Mouse (Mus musculus) cerebellum, adult 11-12 months (tissue): ENCODE measurements at regions not wholly inside any gene's neighbourhood (a gene's known extent, or its start where the extent isn't known, plus 50 kb on each side); places are given as distances from the start of the nearest gene placed in this dataset.

Experiments
- DNase-seq: peaks from one replicate; pipeline ENCODE4 v3.0.0; 2022

- DNase-seq = no peak
Measured at GRCm38 (mm10) chr15:25468478-25468877, 54.9 kb upstream of the Basp1 start.

GRCm38 (mm10) chr15:25469185-25469845, 55.8 kb upstream of the Basp1 start:
- DNase-seq = no peak

GRCm38 (mm10) chr15:25471331-25471730, 57.8 kb upstream of the Basp1 start:
- no peak for DNase-seq

DNA sequence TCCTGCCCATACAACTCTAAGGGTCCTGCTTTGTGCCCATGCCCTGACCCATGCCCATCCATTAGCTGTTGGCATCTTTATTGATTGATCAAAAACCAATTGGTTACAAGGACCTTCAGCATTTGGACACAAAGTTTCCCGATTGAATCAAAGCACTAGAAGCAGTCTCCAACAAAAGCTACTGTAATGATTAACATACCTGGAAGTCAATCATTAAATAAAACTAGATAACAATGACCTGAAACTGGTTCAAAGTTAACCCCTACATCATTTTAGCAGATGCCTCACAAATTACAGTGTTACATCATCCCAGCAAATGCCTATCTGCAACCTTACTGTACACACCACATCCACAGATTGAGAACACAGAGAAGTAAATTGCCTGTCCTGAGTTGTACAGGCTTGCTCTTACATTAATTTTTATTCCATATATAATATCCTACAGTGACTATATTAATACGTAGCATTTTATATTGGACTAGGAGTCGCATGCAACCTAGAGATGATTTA, 59.7 kb upstream of the Basp1 start:
- no peak for DNase-seq

DNA sequence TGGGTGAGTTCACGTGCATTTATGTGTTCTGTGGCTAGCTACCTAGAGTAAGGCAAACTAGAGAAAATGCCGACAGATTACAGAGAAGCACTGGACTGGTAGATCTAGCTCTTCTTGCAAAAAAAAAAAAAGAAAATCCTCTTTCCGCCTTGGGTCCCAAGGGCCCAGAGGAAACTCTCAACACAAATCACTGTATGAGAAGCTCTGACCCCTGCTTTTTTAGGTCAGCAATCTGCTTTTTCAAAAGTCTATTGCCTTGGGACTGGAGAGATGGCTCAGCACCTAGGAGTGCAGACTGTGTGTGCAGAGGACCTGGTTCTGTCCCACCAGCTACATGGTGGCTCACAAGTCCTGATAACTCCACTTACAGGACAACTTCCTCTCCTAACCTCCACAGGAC, 60.5 kb upstream of the Basp1 start:
- DNase-seq = no peak

GRCm38 (mm10) chr15:25482586-25482985, 69.0 kb upstream of the Basp1 start:
- DNase-seq = no peak

DNA sequence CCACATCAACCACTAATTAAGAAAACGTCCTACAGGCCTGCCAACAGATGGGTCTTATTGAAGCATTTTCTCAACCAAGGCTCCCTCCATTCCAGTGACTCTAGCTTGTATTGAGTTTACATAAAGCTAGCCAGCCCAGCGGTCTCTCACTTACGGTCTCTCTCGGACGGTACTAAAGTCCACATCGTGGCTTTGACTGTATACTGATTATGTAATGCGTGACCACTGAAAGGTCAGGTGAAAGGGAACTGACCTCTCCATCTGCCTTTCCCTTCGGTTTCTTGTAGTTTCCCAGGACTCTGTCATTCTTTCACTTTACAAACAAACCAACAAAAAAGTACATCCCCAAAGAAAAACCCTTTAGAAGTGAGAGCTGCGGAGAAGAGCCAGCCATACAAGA, 71.8 kb upstream of the Basp1 start:
- DNase-seq = no peak

DNA sequence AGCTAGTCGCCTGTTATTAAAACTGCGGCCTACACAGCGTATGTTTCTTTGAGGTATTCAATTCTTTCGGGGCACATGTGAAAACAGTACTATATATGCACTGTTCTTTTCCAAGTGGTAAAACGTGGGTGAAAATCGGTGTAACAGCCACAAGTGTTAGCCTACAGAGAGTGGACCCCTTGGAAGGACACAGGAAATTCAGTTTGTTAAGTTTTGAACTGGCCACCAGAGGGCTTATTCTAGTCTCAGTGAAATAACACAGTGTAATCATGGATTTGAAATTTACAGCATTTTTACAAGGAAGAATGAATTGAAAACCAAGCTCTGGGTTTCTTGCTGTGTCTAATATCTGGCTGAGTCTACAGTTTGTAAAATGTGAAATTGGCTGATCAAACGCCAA, 72.6 kb upstream of the Basp1 start:
- DNase-seq = no peak

GRCm38 (mm10) chr15:25489804-25490203, 76.2 kb upstream of the Basp1 start:
- no peak for DNase-seq

- no peak for DNase-seq
Measured at GRCm38 (mm10) chr15:25492161-25492746, 78.7 kb upstream of the Basp1 start.

GRCm38 (mm10) chr15:25494687-25495299, 81.2 kb upstream of the Basp1 start:
- no peak for DNase-seq

- no peak for DNase-seq
Measured at GRCm38 (mm10) chr15:25495926-25496644, 82.5 kb upstream of the Basp1 start.

DNA sequence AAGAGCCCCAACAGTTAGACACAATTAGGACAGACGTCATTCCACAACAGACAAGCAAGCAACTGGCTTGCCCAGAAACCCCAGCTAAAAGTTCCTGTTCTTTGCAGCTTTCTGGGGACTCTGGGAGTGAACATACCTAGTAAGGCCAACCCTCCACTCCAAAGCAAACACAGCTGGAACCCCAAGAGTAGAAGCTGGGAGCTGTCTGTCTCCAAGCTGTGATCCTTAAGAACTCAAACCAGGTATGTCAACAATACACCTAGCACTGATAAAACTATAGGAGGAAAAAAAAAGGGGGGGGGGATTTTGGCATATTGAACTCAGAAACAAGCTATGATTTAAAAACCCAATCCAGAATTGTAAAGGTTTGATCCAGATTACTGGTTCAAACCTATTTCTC, 84.2 kb upstream of the Basp1 start:
- DNase-seq = no peak

- no peak for DNase-seq
Measured at GRCm38 (mm10) chr15:25498422-25498821, 84.9 kb upstream of the Basp1 start.

- no peak for DNase-seq
Measured at GRCm38 (mm10) chr15:25502513-25502912, 88.9 kb upstream of the Basp1 start.

DNA sequence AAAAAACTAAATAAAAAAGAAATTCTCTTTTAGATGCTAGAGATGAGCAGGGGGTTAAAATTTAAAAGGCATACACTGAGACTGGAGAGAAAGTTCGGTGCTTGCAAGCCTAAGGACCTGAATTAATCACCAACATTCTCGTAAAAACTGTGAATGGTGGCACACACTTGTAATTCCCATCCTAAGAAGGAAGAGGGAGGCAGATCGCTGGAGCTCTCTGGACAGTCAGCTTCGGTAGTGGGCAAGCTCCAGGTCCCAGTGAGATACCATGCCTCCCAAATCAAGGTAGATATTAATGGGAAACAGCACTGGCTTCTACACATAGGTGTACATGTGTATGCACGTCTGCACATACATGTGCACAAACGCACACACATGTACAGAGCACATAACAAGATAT, 89.5 kb upstream of the Basp1 start:
- DNase-seq = no peak

DNA sequence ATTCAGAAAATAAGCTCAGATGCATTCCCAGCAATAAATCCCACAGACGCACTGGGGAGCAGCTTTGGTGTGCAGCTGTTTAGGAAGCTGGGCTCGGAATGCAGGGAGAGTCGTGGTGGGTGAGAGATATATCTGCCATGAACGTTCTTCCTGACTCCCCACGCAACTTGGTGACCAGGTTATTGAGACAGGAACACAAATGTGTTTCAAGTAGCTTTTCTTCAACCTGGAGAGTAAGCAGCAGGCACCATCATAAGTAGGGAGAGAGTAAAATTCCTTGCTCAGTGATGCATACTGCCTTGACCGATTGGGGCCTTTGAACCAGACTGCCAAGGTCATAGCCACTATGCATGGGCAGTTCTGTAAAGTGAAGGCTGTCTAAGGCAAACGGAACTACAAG, 95.6 kb upstream of the Basp1 start:
- no peak for DNase-seq

DNA sequence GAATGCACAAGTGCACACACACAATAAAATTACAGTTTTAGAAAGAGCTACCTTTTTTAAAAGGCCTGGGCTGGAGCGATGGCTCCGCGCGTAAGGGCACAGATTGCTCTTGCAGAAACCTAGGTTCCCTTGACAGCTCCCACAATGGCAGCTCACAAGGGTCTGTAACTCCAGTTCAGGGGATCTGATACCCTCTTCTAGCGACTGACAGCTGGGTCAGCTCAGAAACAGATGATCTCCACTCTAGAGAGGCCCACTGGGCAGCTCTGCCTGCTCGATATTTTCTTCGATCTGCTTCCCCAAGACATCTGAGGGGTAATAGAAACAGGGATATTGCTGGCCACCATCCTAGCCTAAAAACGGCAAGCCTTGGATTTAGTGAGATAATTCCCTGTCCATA, 96.0 kb upstream of the Basp1 start:
- DNase-seq = no peak

GRCm38 (mm10) chr15:25510060-25510492, 96.5 kb upstream of the Basp1 start:
- no peak for DNase-seq

GRCm38 (mm10) chr15:25518025-25518928, 104.0 kb upstream of the Myo10 start:
- no peak for DNase-seq

DNA sequence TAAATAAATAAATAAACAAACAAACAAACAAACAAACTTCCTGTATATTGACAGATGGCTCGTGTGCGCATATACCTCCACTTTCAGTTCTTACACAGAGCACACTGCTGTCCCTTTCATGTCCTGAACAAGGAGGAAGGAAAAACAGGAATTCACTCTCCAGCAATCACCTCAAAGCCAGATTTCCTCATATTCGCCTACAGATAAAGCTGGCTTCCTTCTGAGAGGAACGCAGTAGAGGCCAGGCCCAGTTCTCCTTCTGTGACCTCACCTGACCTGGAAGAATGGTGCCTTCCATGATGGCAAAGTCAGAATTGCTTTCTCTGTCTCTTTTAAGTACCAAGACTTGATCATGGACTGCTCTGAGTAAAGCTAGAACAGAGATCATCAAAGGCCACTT, 98.1 kb upstream of the Myo10 start:
- DNase-seq = no peak

- DNase-seq = no peak
Measured at GRCm38 (mm10) chr15:25525337-25525736, 97.0 kb upstream of the Myo10 start.
